Mouse (Mus musculus) neural tube, embryonic 14.5 days (tissue): ENCODE measurements around the gene Fnbp1. TPM values are rescaled to one million over a fixed set of nuclear protein-coding genes. Genes with fewer than 3 reads are reported as not detected.

Experiments used
- ATAC-seq: fragments of 200-750 bp; cut with Nextera tagmentation; 2 replicates; pipeline ENCODE4 v1.8.0; 2017; ENCODE audit warnings: low read depth, mild to moderate bottlenecking, moderate TSS enrichment, moderate library complexity
- H3K27ac ChIP-seq: fragments of 300-500 bp; sonication (generic); 2 replicates; pipeline ENCODE4 v1.5.1; 2014; ENCODE audit warnings: low read depth, mild to moderate bottlenecking, control low read depth, low read length, moderate library complexity, mixed read lengths
- H3K27me3 ChIP-seq: fragments of 300-500 bp; sonication (generic); 2 replicates; pipeline ENCODE4 v1.6.1; 2014; ENCODE audit warnings: low read length; ENCODE audit not compliant: control insufficient read depth, insufficient read depth
- H3K36me3 ChIP-seq: fragments of 300-500 bp; sonication (generic); 2 replicates; pipeline ENCODE4 v1.6.1; 2014; ENCODE audit warnings: low read length, mixed read lengths; ENCODE audit not compliant: control insufficient read depth, insufficient read depth
- H3K4me1 ChIP-seq: fragments of 300-500 bp; sonication (generic); 2 replicates; pipeline ENCODE4 v1.6.1; 2014; ENCODE audit warnings: low read length; ENCODE audit not compliant: control insufficient read depth, insufficient read depth
- H3K4me2 ChIP-seq: fragments of 300-500 bp; sonication (generic); 2 replicates; pipeline ENCODE4 v1.6.1; 2014; ENCODE audit warnings: mild to moderate bottlenecking, low read depth, low read length, control low read depth
- H3K4me3 ChIP-seq: fragments of 300-500 bp; sonication (generic); 2 replicates; pipeline ENCODE4 v1.5.1; 2014; ENCODE audit warnings: low read depth, low read length, control low read depth, mixed read lengths
- H3K9ac ChIP-seq: fragments of 300-500 bp; sonication (generic); replicated peaks from 2 replicates; pipeline ENCODE4 v1.6.1; 2014; ENCODE audit warnings: low read depth, mild to moderate bottlenecking, control low read depth, low read length, mixed read lengths
- H3K9me3 ChIP-seq: fragments of 300-500 bp; sonication (generic); 2 replicates; pipeline ENCODE4 v1.6.1; 2016; ENCODE audit warnings: low read length; ENCODE audit not compliant: control insufficient read depth
- WGBS: fragments of 180-500 bp; shearing (Covaris S2); extraction: QIAGEN DNeasy Blood & Tissue Kit; methylation state at CpG from one replicate; pipeline ENCODE4 v1.1.7; 2014; 5-methylcytosine and 5-hydroxymethylcytosine counted together
- polyA plus RNA-seq: library from polyadenylated mRNA; unstranded; fragments of >200 nt; fragmentation: Nextera tagmentation; extraction: Ambion mirVana; gene quantifications from 2 replicates; pipeline ENCODE4 v1.2.1, GENCODE M21; 2014

The Fnbp1 gene
- polyA plus RNA-seq, 1 experiment from 2014 or later: 33.3 TPM

DNA sequence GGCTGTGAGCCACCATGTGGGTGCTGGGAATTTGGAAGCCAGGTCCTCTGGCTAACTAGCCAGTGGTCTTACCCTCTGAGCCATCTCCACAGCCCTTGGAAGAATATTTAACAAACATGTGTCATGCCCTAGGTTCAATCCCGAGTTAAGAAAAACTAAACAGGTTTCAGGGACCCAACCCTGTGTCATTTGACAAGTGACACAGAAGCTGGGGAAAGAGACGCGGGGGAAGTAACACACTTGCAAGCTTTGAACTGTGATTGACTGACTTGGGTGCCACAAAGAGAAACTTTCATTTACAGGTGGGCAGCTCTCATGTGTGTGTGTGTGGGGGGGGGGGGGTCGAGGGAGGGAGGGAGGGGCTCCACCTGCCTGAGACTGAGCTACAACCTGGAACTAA, 7.8 kb downstream of the Fnbp1 start:
- Histone ChIP-seq H3K36me3 (no peaks in the 10 kb centered on the region), H3K4me2 (no peak overlapping the region), H3K4me1 (peaks cover 3% of the 10 kb centered on the region; the same call in 1 of the 2 replicates), H3K27ac (no peak overlapping the region), H3K9ac (no peak overlapping the region), H3K4me3 (no peak overlapping the region), H3K27me3 (no peaks in the 10 kb centered on the region), H3K9me3 (no peaks in the 10 kb centered on the region)
- 73% methylated on average over 4 of the region's 4 CpGs for WGBS
- ATAC-seq: no peak

GRCm38 (mm10) chr2:31132682-31133081, 9.1 kb downstream of the Fnbp1 start:
- no peak overlapping the region for H3K4me3 ChIP-seq
- H3K27ac ChIP-seq: no peak overlapping the region
- no peak overlapping the region for H3K4me2 ChIP-seq
- no peak for ATAC-seq
- H3K27me3 ChIP-seq: no peaks in the 10 kb centered on the region
- H3K9ac ChIP-seq: no peak overlapping the region
- no peaks in the 10 kb centered on the region for H3K9me3 ChIP-seq
- peaks cover 3% of the 10 kb centered on the region; the same call in 1 of the 2 replicates for H3K4me1 ChIP-seq
- WGBS: 55% methylated on average over 8 of the region's 8 CpGs
- no peaks in the 10 kb centered on the region for H3K36me3 ChIP-seq

DNA sequence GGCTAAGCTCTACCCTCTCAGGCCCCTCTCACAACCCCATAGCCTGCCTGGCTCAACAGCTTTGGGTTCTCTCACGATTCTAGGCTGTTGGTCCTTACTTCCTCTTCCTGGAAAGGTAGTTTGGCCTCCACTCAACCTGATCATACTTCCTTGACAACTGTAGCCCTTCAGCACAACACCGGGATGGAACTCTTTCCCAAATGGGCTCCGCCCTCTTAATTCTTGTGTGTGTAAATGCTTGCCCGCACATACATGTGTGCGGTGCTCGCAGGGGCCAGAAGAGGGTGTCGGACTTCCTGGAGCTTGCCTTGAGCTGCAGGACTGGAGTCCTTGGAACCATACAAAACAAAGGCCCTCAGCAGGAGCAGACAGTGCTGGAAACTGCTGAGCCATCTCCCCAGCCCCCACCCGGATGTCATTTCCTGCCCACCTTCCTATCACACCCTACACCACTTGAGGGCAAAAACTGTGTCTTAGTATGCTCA, 11.0 kb downstream of the Fnbp1 start:
- ATAC-seq: no peak
- Histone ChIP-seq H3K27me3 (no peaks in the 10 kb centered on the region), H3K36me3 (no peaks in the 10 kb centered on the region), H3K27ac (no peak overlapping the region), H3K4me1 (peaks cover 3% of the 10 kb centered on the region; the same call in 1 of the 2 replicates), H3K9me3 (no peaks in the 10 kb centered on the region), H3K4me3 (no peak overlapping the region), H3K4me2 (no peak overlapping the region), H3K9ac (no peak overlapping the region)
- 78% methylated on average over 8 of the region's 8 CpGs for WGBS

GRCm38 (mm10) chr2:31129742-31130518, 11.9 kb downstream of the Fnbp1 start:
- no peak overlapping the region for H3K4me2 ChIP-seq
- no peak overlapping the region for H3K4me3 ChIP-seq
- ATAC-seq: no peak
- WGBS: 86% methylated on average over 14 of the region's 14 CpGs
- no peak overlapping the region for H3K9ac ChIP-seq
- no peaks in the 10 kb centered on the region for H3K36me3 ChIP-seq
- no peak overlapping the region for H3K27ac ChIP-seq
- peaks cover 3% of the 10 kb centered on the region; the same call in 1 of the 2 replicates for H3K4me1 ChIP-seq
- no peaks in the 10 kb centered on the region for H3K27me3 ChIP-seq
- no peaks in the 10 kb centered on the region for H3K9me3 ChIP-seq

DNA sequence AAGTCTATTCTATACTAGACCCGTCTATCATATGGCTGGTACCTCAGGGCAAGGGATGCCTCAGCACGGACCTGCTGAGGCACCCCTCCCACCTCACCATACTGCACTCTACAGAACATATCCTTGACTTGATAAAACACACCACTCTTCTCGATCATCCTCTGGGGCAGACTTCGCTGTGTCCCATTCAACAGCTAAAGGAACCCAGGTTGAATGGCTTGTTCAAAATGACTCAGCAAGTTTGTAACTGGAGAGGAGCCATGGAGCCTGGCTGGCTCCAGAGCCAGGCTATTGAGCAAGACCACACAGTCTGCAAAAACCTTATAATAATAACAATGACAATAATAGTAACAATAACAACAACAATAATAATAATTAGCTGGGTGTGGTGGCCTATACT, 13.9 kb downstream of the Fnbp1 start:
- no peaks in the 10 kb centered on the region for H3K9me3 ChIP-seq
- H3K36me3 ChIP-seq: no peaks in the 10 kb centered on the region
- H3K9ac ChIP-seq: no peak overlapping the region
- H3K27me3 ChIP-seq: no peaks in the 10 kb centered on the region
- WGBS: 73% methylated on average over 4 of the region's 4 CpGs
- no peak for ATAC-seq
- H3K4me1 ChIP-seq: peaks cover 3% of the 10 kb centered on the region; the same call in 1 of the 2 replicates
- H3K4me2 ChIP-seq: no peak overlapping the region
- H3K4me3 ChIP-seq: no peak overlapping the region
- no peak overlapping the region for H3K27ac ChIP-seq

DNA sequence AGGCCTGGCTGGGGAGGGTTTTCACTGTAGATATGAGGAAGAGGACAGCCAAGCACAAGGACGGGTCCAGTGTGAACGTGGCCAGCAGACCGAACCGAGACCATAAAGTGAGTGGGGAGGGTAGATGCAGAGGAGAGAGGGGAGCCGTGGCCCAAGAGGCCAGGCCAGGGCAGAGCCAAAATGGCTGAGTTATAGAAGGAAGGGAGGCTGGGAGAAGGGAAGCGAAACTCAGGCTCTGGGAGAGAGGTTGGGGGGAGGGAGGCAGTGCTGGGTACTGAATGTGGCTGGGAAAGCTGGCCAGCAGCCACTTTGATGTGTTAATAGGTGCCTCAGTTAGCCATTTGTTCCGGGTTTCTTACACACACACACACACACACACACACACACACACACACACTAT, 14.6 kb downstream of the Fnbp1 start:
- H3K36me3 ChIP-seq: no peaks in the 10 kb centered on the region
- no peak for ATAC-seq
- no peak overlapping the region for H3K27ac ChIP-seq

DNA sequence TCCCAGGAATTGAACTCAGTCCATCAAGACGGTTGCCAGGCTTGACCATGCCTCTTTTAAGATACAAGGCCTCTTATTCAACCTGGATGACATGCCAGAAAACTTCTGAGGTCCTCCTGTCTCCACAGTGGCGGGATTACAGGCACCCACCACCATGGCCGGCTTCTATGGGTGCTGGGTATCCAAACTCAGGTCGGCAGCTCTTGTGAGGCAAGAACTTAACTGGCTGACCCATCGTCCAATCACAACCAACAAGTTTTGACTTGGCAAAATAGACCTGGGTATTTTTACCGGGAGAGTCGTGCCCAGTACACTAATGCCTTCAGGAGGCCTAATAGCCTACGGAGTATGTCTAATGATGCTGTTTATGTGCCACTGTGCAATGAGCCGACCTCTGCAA, 15.8 kb downstream of the Fnbp1 start:
- no peak for ATAC-seq

More for the DNA sequence above, 14.6 kb downstream of the Fnbp1 start:
- Histone ChIP-seq H3K4me2 (no peak overlapping the region), H3K9ac (no peak overlapping the region), H3K4me3 (no peak overlapping the region), H3K9me3 (no peaks in the 10 kb centered on the region), H3K27me3 (no peaks in the 10 kb centered on the region), H3K4me1 (no peaks in the 10 kb centered on the region)
- 56% methylated on average over 7 of the region's 7 CpGs for WGBS

DNA sequence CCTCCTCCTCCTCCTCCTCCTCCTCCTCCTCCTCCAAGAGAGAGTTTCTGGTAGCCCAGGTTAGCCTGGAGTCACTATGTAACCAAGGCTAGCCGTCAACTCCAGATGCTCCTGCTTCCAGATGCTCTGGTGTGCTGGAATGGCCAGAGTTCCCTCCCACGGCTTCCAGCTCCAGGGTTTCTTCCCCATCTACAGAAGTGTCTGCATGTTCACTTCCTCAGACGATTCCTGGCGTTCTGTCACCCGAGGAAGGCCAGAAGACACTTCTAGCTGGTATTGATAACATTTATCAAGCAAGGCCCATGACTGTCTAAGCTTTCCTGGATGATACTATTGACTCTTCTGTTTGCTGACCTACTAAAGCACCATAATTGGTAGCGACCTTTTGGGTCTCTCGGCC, 16.7 kb downstream of the Fnbp1 start:
- Histone ChIP-seq H3K27ac (no peak overlapping the region), H3K27me3 (no peaks in the 10 kb centered on the region), H3K9me3 (no peaks in the 10 kb centered on the region), H3K4me1 (no peaks in the 10 kb centered on the region), H3K4me3 (no peak overlapping the region), H3K4me2 (no peak overlapping the region), H3K9ac (no peak overlapping the region), H3K36me3 (no peaks in the 10 kb centered on the region)
- no peak for ATAC-seq
- 91% methylated on average over 7 of the region's 7 CpGs for WGBS

More for the DNA sequence above, 15.8 kb downstream of the Fnbp1 start:
- H3K27ac ChIP-seq: no peak overlapping the region
- H3K9me3 ChIP-seq: no peaks in the 10 kb centered on the region
- WGBS: 70% methylated on average over 9 of the region's 9 CpGs
- no peak overlapping the region for H3K4me3 ChIP-seq
- no peak overlapping the region for H3K9ac ChIP-seq
- H3K4me2 ChIP-seq: no peak overlapping the region
- no peaks in the 10 kb centered on the region for H3K27me3 ChIP-seq
- H3K36me3 ChIP-seq: no peaks in the 10 kb centered on the region
- H3K4me1 ChIP-seq: no peaks in the 10 kb centered on the region

DNA sequence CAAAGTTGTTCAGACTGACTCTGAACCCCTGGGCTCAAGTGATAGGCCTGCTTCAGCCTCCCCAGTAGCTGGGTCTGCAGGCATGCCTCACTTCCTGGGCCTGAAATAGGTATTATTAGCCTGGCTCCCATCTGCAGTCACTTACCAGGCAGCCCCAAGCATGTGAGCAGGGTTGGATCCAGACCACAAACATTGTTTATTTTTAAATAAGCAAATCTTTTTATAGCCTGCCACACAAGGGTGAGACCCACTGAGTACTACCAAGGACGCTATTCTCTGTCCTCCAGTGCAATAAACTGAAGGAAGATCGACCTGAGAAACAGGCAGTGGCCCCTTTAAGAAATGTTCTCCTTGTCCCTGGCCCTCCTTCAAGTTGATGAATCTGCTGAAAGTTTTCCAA, 17.1 kb downstream of the Fnbp1 start:
- no peak overlapping the region for H3K4me3 ChIP-seq
- no peak overlapping the region for H3K9ac ChIP-seq
- WGBS: 45% methylated on average over 2 of the region's 2 CpGs

More for the DNA sequence above, 17.1 kb downstream of the Fnbp1 start:
- no peaks in the 10 kb centered on the region for H3K9me3 ChIP-seq
- no peaks in the 10 kb centered on the region for H3K4me1 ChIP-seq
- ATAC-seq: no peak
- no peak overlapping the region for H3K27ac ChIP-seq
- no peaks in the 10 kb centered on the region for H3K36me3 ChIP-seq
- H3K4me2 ChIP-seq: no peak overlapping the region
- no peaks in the 10 kb centered on the region for H3K27me3 ChIP-seq
